In the genomic region with DNA sequence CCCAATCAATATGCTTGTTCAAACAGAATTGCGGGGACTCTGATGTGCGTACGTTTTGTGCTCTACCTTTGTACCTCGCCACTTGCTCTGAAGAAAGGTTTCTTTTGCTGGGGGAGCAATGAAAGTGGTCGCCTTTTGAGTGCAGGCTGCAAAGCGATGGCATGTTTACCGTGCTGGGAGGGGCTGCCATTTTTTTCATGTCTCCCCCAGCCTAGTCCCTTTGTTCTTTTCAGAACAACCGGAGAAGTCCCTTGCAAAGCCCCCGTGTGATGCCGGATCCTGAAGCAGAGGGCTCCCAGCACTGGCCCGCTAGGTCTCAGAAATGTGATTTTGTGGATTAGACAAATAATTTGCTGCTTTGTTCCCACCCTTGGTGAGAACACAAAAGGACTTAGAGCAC, we compare ENCODE assay signal across 21 mouse cellular contexts. TPM values are rescaled to one million over a fixed set of nuclear protein-coding genes. Genes with fewer than 3 reads are reported as not detected.
A peak's percentile ranks its signal among the peaks of the same experiment; 100 is the strongest.
DNase-seq lines count a peak whose midpoint lies in the region; ATAC-seq and TF ChIP-seq lines count a peak whose summit lies in the region.
"Had no signal": no experiment of that assay in that cellular context is flagged by ENCODE, and none has a peak within 500 bp of the region (broad histone marks: within the 10 kb centered on the region; RNA-seq: fewer than 3 reads in every experiment).

No protein-coding gene starts in this region.

- peaks cover 49% of the 10 kb centered on the region for H3K4me1 ChIP-seq in midbrain, embryonic 10.5 days
- H3K4me1 ChIP-seq in midbrain, postnatal 0 days (ENCODE audit: insufficient read depth, low read length): no peaks in the 10 kb centered on the region
- H3K4me1 ChIP-seq in midbrain, embryonic 12.5 days: peaks cover 37% of the 10 kb centered on the region

- H3K9me3 ChIP-seq in midbrain, embryonic 10.5 days (replicated peaks): no peaks in the 10 kb centered on the region
- H3K9me3 ChIP-seq in midbrain, postnatal 0 days (ENCODE audit: low read length): no peaks in the 10 kb centered on the region
- H3K9me3 ChIP-seq in midbrain, embryonic 12.5 days: no peaks in the 10 kb centered on the region
- H3K9me3 ChIP-seq: embryonic facial prominence, embryonic 12.5 days had no signal

- H3K27me3 ChIP-seq in midbrain, embryonic 10.5 days (ENCODE audit: low read depth, poor library complexity, severe bottlenecking): no peaks in the 10 kb centered on the region
- no peaks in the 10 kb centered on the region for H3K27me3 ChIP-seq in midbrain, postnatal 0 days (ENCODE audit: insufficient read depth, low read length)
- no peaks in the 10 kb centered on the region for H3K27me3 ChIP-seq in midbrain, embryonic 12.5 days
- H3K27me3 ChIP-seq: embryonic facial prominence, embryonic 12.5 days; limb, embryonic 13.5 days; Patski had no signal

- 25% methylated on average over 11 of the region's 11 CpGs for WGBS in midbrain, embryonic 10.5 days
- WGBS in midbrain, postnatal 0 days: 26% methylated on average over 11 of the region's 11 CpGs
- 12% methylated on average over 11 of the region's 11 CpGs for WGBS in midbrain, embryonic 12.5 days

- peak overlapping the region; percentile 2; the same call in 1 of the 2 replicates for H3K4me3 ChIP-seq in midbrain, embryonic 10.5 days
- H3K4me3 ChIP-seq in midbrain, postnatal 0 days (ENCODE audit: low read depth, low read length): no peak overlapping the region
- no peak overlapping the region for H3K4me3 ChIP-seq in midbrain, embryonic 12.5 days
- H3K4me3 ChIP-seq: embryonic facial prominence, embryonic 12.5 days; gastrocnemius, adult 2 months; limb, embryonic 13.5 days had no signal

- no peak for TF ChIP-seq CTCF in midbrain, postnatal 0 days (IDR thresholded peaks at IDR 0.05)

- H3K9ac ChIP-seq in midbrain, postnatal 0 days (replicated peaks; ENCODE audit: low read length, poor library complexity, severe bottlenecking): no peak overlapping the region
- 0 out of 2 replicates have a peak overlapping the region, but pooled peaks have one; percentile 20 for H3K9ac ChIP-seq in midbrain, embryonic 12.5 days (replicated peaks)
- H3K9ac ChIP-seq: embryonic facial prominence, embryonic 12.5 days; limb, embryonic 13.5 days had no signal

- H3K4me2 ChIP-seq in midbrain, postnatal 0 days (ENCODE audit: low read depth, low read length, poor library complexity, severe bottlenecking): no peak overlapping the region
- H3K4me2 ChIP-seq in midbrain, embryonic 12.5 days (replicated peaks): peak overlapping the region; percentile 22
- H3K4me2 ChIP-seq: embryonic facial prominence, embryonic 12.5 days; limb, embryonic 13.5 days had no signal

- intact Hi-C loops in heart, postnatal 14 days (cut with DNase I): no loop called here
- intact Hi-C loops in left cerebral cortex, postnatal 14 days (cut with DNase I): no loop called here

- H3K27ac ChIP-seq in midbrain, embryonic 10.5 days (replicated peaks): peak overlapping the region; percentile 86
- no peak overlapping the region for H3K27ac ChIP-seq in midbrain, postnatal 0 days (ENCODE audit: low read depth, low read length)
- H3K27ac ChIP-seq in midbrain, embryonic 12.5 days (replicated peaks): peak overlapping the region; percentile 66
- H3K27ac ChIP-seq: embryonic facial prominence, embryonic 12.5 days; gastrocnemius, adult 2 months; limb, embryonic 13.5 days had no signal

- no peak for ATAC-seq in midbrain, postnatal 0 days (ENCODE audit: low FRiP score)
- ATAC-seq in midbrain, embryonic 12.5 days (ENCODE audit: low FRiP score, low read depth): no peak
- ATAC-seq: intestine, postnatal 0 days; Patski had no signal

- H3K36me3 ChIP-seq in midbrain, embryonic 10.5 days: peaks cover 27% of the 10 kb centered on the region
- H3K36me3 ChIP-seq in midbrain, postnatal 0 days (ENCODE audit: insufficient read depth, low read length): no peaks in the 10 kb centered on the region
- H3K36me3 ChIP-seq in midbrain, embryonic 12.5 days: no peaks in the 10 kb centered on the region
- H3K36me3 ChIP-seq: embryonic facial prominence, embryonic 12.5 days; limb, embryonic 13.5 days had no signal

- peak; percentile 80 for DNase-seq in heart, adult 11 months
- no peak for DNase-seq in heart, postnatal 14 days
- DNase-seq in midbrain, embryonic 10.5 days (ENCODE audit: low spot score): no peak
- no peak for DNase-seq in midbrain, postnatal 0 days (ENCODE audit: low spot score)
- DNase-seq in left cerebral cortex, postnatal 14 days (ENCODE audit: low spot score in 2 of 2): no peak
- DNase-seq in MN1 (ENCODE audit: low spot score): no peak
- DNase-seq: adrenal gland, postnatal 36 days; cerebellum, adult 11-12 months; cerebellum, postnatal 10 days; gastrocnemius, adult 2 months; kidney, postnatal 36 days; lung, adult 18-20 months; lung, postnatal 10 days; spleen, adult 18-20 months; thymus, postnatal 25 days had no signal

RNA-seq across cellular contexts. Expression of a gene that starts 36.8 kb away (rescaled TPM):
- 1 to 10 TPM in 1 of 2 experiments, under 1 TPM in 1; 0.93 to 2.0 TPM for total RNA-seq in heart, postnatal 14 days (2021)
- 0.71 and 1.0 TPM in 2 replicates for polyA plus RNA-seq in midbrain, embryonic 10.5 days (2016; fragmentation: Nextera tagmentation; extraction: Ambion mirVana)
- total RNA-seq in midbrain, postnatal 0 days (2014; rRNA removed): 0.93 and 4.0 TPM in 2 replicates
- polyA plus RNA-seq in midbrain, postnatal 0 days (2015; fragmentation: Nextera tagmentation; extraction: Ambion mirVana): 0.28 and 0.54 TPM in 2 replicates
- polyA plus RNA-seq in midbrain, embryonic 12.5 days (2016; fragmentation: Nextera tagmentation; extraction: Ambion mirVana): 0.68 and 0.98 TPM in 2 replicates
- total RNA-seq in left cerebral cortex, postnatal 14 days (2021): 1 to 10 TPM; 3.1 to 3.6 TPM
- total RNA-seq: neutrophil, adult 5-6 weeks had no signal
